Mouse (Mus musculus) kidney, postnatal 0 days (tissue): Measurements from ENCODE around the gene Tha1. TPM values are rescaled to one million over a fixed set of nuclear protein-coding genes. Genes with fewer than 3 reads are reported as not detected.
A peak's percentile ranks its signal among the peaks of the same experiment; 100 is the strongest.

Experiments
- ATAC-seq: fragments of 200-750 bp; cut with Nextera tagmentation; replicated peaks from 2 replicates; pipeline ENCODE4 v1.8.0; 2017; ENCODE audit warnings: low read depth, moderate number of reproducible peaks, moderate TSS enrichment, moderate library complexity; ENCODE audit not compliant: low FRiP score
- DNase-seq: peaks from one replicate; pipeline ENCODE4 v3.0.0-alpha.2; 2016; ENCODE audit warnings: low spot score
- H3K27ac ChIP-seq: fragments of 300-500 bp; sonication (generic); 2 replicates; pipeline ENCODE4 v1.5.1; 2014; ENCODE audit warnings: mild to moderate bottlenecking
- H3K27me3 ChIP-seq: fragments of 300-500 bp; sonication (generic); 2 replicates; pipeline ENCODE4 v1.6.1; 2014; ENCODE audit warnings: low read length, mixed read lengths; ENCODE audit not compliant: insufficient read depth
- H3K36me3 ChIP-seq: fragments of 300-500 bp; sonication (generic); 2 replicates; pipeline ENCODE4 v1.6.1; 2014; ENCODE audit warnings: low read length, mixed read lengths; ENCODE audit not compliant: insufficient read depth
- H3K4me1 ChIP-seq: fragments of 300-500 bp; sonication (generic); replicated peaks from 2 replicates; pipeline ENCODE4 v1.6.1; 2014; ENCODE audit warnings: antibody characterized with exemption, low read length, mixed read lengths; ENCODE audit not compliant: insufficient read depth
- H3K4me2 ChIP-seq: fragments of 300-500 bp; sonication (generic); 2 replicates; pipeline ENCODE4 v1.6.1; 2014; ENCODE audit warnings: mild to moderate bottlenecking, low read length, moderate library complexity, mixed read lengths
- H3K4me3 ChIP-seq: fragments of 300-500 bp; sonication (generic); replicated peaks from 2 replicates; pipeline ENCODE4 v1.5.1; 2014; ENCODE audit warnings: low read depth, low read length
- H3K9ac ChIP-seq: fragments of 300-500 bp; sonication (generic); 2 replicates; pipeline ENCODE4 v1.6.1; 2014; ENCODE audit warnings: low read depth, low read length
- H3K9me3 ChIP-seq: fragments of 300-500 bp; sonication (generic); replicated peaks from 2 replicates; pipeline ENCODE4 v1.6.1; 2016; ENCODE audit warnings: low read length, inconsistent platforms, mixed read lengths
- CTCF ChIP-seq: IDR thresholded peaks from 2 replicates; pipeline ENCODE4 v1.5.1; 2016; ENCODE audit warnings: antibody characterized with exemption, low read depth, mild to moderate bottlenecking, moderate library complexity
- WGBS: fragments of 180-500 bp; shearing (Covaris S2); extraction: QIAGEN DNeasy Blood & Tissue Kit; methylation state at CpG from one replicate; pipeline ENCODE4 v1.1.7; 2014; 5-methylcytosine and 5-hydroxymethylcytosine counted together
- polyA plus RNA-seq: library from polyadenylated mRNA; unstranded; fragments of >200 nt; fragmentation: Nextera tagmentation; extraction: Ambion mirVana; gene quantifications from 2 replicates; pipeline ENCODE4 v1.2.1, GENCODE M21; 2015

Tha1 gene
- polyA plus RNA-seq, 1 experiment from 2014 or later: 6.4 TPM

- no peaks in the 10 kb centered on the region for H3K9me3 ChIP-seq
- H3K9ac ChIP-seq: no peak overlapping the region
- no peak overlapping the region for H3K4me2 ChIP-seq
- H3K4me3 ChIP-seq: no peak overlapping the region
- TF ChIP-seq CTCF: no peak
- peaks cover 34% of the 10 kb centered on the region for H3K4me1 ChIP-seq
- H3K27ac ChIP-seq: no peak overlapping the region
- DNase-seq (no peak), ATAC-seq (no peak)
- WGBS: 92% methylated on average over 19 of the region's 19 CpGs
- H3K27me3 ChIP-seq: peaks cover 4% of the 10 kb centered on the region; the same call in 1 of the 2 replicates
- H3K36me3 ChIP-seq: no peaks in the 10 kb centered on the region
Measured at GRCm38 (mm10) chr11:117891581-117892175, 18.4 kb upstream of the Tha1 start.

GRCm38 (mm10) chr11:117890519-117891282 lies 17.4 kb upstream of the Tha1 start:
- Histone ChIP-seq H3K4me1 (peaks cover 41% of the 10 kb centered on the region), H3K27ac (no peak overlapping the region), H3K4me3 (no peak overlapping the region), H3K9me3 (no peaks in the 10 kb centered on the region), H3K27me3 (peaks cover 4% of the 10 kb centered on the region; the same call in 1 of the 2 replicates), H3K36me3 (no peaks in the 10 kb centered on the region), H3K9ac (no peak overlapping the region), H3K4me2 (no peak overlapping the region)
- peak; percentile 62 for DNase-seq
- ATAC-seq: peak; percentile 62; the same call in 1 of the 2 replicates
- TF ChIP-seq CTCF: peak; percentile 57
- WGBS: 29% methylated on average over 13 of the region's 13 CpGs

GRCm38 (mm10) chr11:117889887-117890340 lies 16.6 kb upstream of the Tha1 start:
- Histone ChIP-seq H3K27me3 (peaks cover 4% of the 10 kb centered on the region; the same call in 1 of the 2 replicates), H3K4me2 (no peak overlapping the region), H3K27ac (0 out of 2 replicates have a peak overlapping the region, but pooled peaks have one; percentile 36), H3K36me3 (no peaks in the 10 kb centered on the region), H3K4me3 (no peak overlapping the region), H3K9ac (no peak overlapping the region), H3K4me1 (peaks cover 41% of the 10 kb centered on the region), H3K9me3 (no peaks in the 10 kb centered on the region)
- ATAC-seq: no peak
- 27% methylated on average over 11 of the region's 11 CpGs for WGBS
- no peak for DNase-seq
- TF ChIP-seq CTCF: no peak

GRCm38 (mm10) chr11:117888853-117889822 lies 15.9 kb upstream of the Tha1 start:
- no peak overlapping the region for H3K27ac ChIP-seq
- peaks cover 4% of the 10 kb centered on the region; the same call in 1 of the 2 replicates for H3K27me3 ChIP-seq
- DNase-seq (no peak), ATAC-seq (no peak)
- H3K9me3 ChIP-seq: no peaks in the 10 kb centered on the region
- 0 out of 2 replicates have a peak overlapping the region, but pooled peaks have one; percentile 32 for H3K9ac ChIP-seq
- WGBS: 9% methylated on average over 30 of the region's 33 CpGs
- H3K4me3 ChIP-seq: no peak overlapping the region
- peaks cover 41% of the 10 kb centered on the region for H3K4me1 ChIP-seq
- no peaks in the 10 kb centered on the region for H3K36me3 ChIP-seq
- no peak for TF ChIP-seq CTCF
- H3K4me2 ChIP-seq: peak overlapping the region; percentile 38

- Histone ChIP-seq H3K9ac (0 out of 2 replicates have a peak overlapping the region, but pooled peaks have one; percentile 32), H3K36me3 (no peaks in the 10 kb centered on the region), H3K9me3 (no peaks in the 10 kb centered on the region), H3K4me2 (0 out of 2 replicates have a peak overlapping the region, but pooled peaks have one; percentile 38), H3K27me3 (peaks cover 4% of the 10 kb centered on the region; the same call in 1 of the 2 replicates), H3K4me1 (peaks cover 41% of the 10 kb centered on the region), H3K4me3 (no peak overlapping the region), H3K27ac (no peak overlapping the region)
- TF ChIP-seq CTCF: no peak
- 25% methylated on average over 20 of the region's 20 CpGs for WGBS
- ATAC-seq (no peak), DNase-seq (no peak)
Measured at GRCm38 (mm10) chr11:117888168-117888852, 15.0 kb upstream of the Tha1 start.
